Mouse (Mus musculus) megakaryocyte, embryonic 14.5 days (primary cell): ENCODE measurements around the gene Grik3.

ENCODE experiments used
- FLI1 ChIP-seq: IDR thresholded peaks from 2 replicates; pipeline ENCODE4 v1.6.1; 2012; ENCODE audit warnings: low read length, inconsistent platforms, mixed read lengths
- GATA1 ChIP-seq: IDR thresholded peaks from 3 replicates; pipeline ENCODE4 v1.6.1; 2012; ENCODE audit warnings: mixed read lengths, low read length, inconsistent platforms, borderline replicate concordance

DNA sequence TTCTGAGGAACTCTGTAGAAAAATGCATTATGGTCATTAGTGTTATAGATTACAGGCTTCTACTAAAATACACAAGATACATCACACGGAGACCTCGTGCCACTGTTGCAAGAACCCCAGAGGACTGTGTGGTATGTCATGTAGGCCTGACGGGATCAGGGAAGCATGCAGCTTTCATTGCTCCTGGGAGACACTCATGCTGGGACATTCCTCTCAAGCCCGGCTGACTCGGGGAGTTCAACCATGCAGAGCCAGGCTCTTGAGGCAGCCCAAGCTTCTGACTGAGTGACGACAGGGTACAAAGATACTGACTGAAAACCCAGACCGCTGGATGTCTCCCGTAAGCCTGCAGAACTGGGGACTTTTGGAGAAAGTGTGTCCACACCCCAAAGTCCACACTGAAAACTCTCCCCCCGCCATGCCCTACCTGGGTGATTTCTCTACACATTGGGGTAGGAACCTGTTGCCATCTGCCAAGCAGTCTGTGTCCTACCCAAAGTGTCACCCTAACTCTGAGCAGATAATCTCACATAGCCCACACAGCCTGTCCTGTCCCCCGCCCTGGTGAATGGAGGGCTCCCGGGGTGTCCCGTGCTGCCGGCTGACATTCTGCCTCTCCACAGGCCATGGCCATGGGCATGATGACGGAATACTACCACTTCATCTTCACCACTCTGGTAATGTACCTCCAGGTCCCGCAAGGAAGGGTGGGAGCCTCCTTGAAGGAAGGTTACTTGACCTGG lies 150.6 kb downstream of the Grik3 start:
- TF ChIP-seq GATA1 (no peak), FLI1 (no peak)
